Mouse (Mus musculus) stomach, postnatal 0 days (tissue): ENCODE measurements around the gene Dscam. TPM values are rescaled to one million over a fixed set of nuclear protein-coding genes. Genes with fewer than 3 reads are reported as not detected.

Experiments
- ATAC-seq: fragments of 200-750 bp; cut with Nextera tagmentation; 2 replicates; pipeline ENCODE4 v1.8.0; 2017; ENCODE audit not compliant: low FRiP score, low TSS enrichment
- DNase-seq: peaks from one replicate; pipeline ENCODE4 v3.0.0-alpha.2; 2016; ENCODE audit warnings: low spot score
- H3K27ac ChIP-seq: fragments of 300-500 bp; sonication (generic); replicated peaks from 2 replicates; pipeline ENCODE4 v1.5.1; 2014; ENCODE audit warnings: mild to moderate bottlenecking, control low read depth
- H3K27me3 ChIP-seq: fragments of 300-500 bp; sonication (generic); 2 replicates; pipeline ENCODE4 v1.6.1; 2014; ENCODE audit warnings: low read length; ENCODE audit not compliant: control insufficient read depth, insufficient read depth
- H3K36me3 ChIP-seq: fragments of 300-500 bp; sonication (generic); 2 replicates; pipeline ENCODE4 v1.6.1; 2014; ENCODE audit warnings: low read length, mixed read lengths; ENCODE audit not compliant: control insufficient read depth, insufficient read depth
- H3K4me1 ChIP-seq: fragments of 300-500 bp; sonication (generic); replicated peaks from 2 replicates; pipeline ENCODE4 v1.6.1; 2014; ENCODE audit warnings: antibody characterized with exemption; ENCODE audit not compliant: control insufficient read depth, insufficient read depth
- H3K4me2 ChIP-seq: fragments of 300-500 bp; sonication (generic); replicated peaks from 2 replicates; pipeline ENCODE4 v1.6.1; 2014; ENCODE audit warnings: low read depth, mild to moderate bottlenecking, control low read depth, moderate library complexity
- H3K4me3 ChIP-seq: fragments of 300-500 bp; sonication (generic); 2 replicates; pipeline ENCODE4 v1.5.1; 2014; ENCODE audit warnings: low read depth, low read length, control low read depth
- H3K9ac ChIP-seq: fragments of 300-500 bp; sonication (generic); 2 replicates; pipeline ENCODE4 v1.6.1; 2014; ENCODE audit warnings: mild to moderate bottlenecking, low read length, control low read depth, mixed read lengths
- H3K9me3 ChIP-seq: fragments of 300-500 bp; sonication (generic); 2 replicates; pipeline ENCODE4 v1.6.1; 2016; ENCODE audit warnings: low read length; ENCODE audit not compliant: control insufficient read depth
- CTCF ChIP-seq: IDR thresholded peaks from 2 replicates; pipeline ENCODE4 v1.5.1; 2016; ENCODE audit warnings: antibody characterized with exemption, low read depth, mild to moderate bottlenecking, moderate library complexity
- EP300 ChIP-seq: optimal IDR thresholded peaks from 2 replicates; pipeline ENCODE3; 2016; ENCODE audit warnings: antibody characterized with exemption
- WGBS: fragments of 180-500 bp; shearing (Covaris S2); extraction: QIAGEN DNeasy Blood & Tissue Kit; methylation state at CpG from one replicate; pipeline ENCODE4 v1.1.7; 2014; 5-methylcytosine and 5-hydroxymethylcytosine counted together
- polyA plus RNA-seq: library from polyadenylated mRNA; unstranded; fragments of >200 nt; fragmentation: Nextera tagmentation; extraction: Ambion mirVana; gene quantifications from 2 replicates; pipeline ENCODE4 v1.2.1, GENCODE M21; 2015

The Dscam gene
- polyA plus RNA-seq, 1 experiment from 2014 or later: 0.13 TPM

DNA sequence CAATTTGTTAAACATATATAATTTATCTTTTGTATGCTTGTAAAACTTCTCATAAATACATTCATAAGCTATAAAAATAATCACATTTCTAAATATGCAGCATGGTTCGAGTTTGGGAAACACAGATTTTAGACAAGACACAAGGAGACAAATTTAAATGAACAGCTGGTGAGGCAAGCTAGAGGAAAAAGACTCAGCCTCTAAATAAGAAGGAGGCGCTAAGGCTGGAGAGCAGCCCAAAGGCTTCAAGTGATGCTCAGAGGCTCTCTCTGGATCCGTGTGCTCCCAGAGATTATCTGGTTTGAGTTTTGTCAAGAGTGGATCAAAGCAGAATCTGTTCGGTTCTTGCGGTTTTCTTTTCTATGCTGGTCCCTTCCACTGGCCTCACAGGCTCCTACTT, 594.7 kb downstream of the Dscam start:
- Histone ChIP-seq H3K9ac (no peak overlapping the region), H3K9me3 (no peaks in the 10 kb centered on the region), H3K36me3 (no peaks in the 10 kb centered on the region), H3K4me2 (no peak overlapping the region), H3K4me3 (no peak overlapping the region), H3K27me3 (no peaks in the 10 kb centered on the region), H3K27ac (no peak overlapping the region), H3K4me1 (no peaks in the 10 kb centered on the region)
- TF ChIP-seq CTCF (no peak), EP300 (no peak)
- ATAC-seq (no peak), DNase-seq (no peak)
- 76% methylated on average over 5 of the region's 5 CpGs for WGBS

- ATAC-seq (no peak), DNase-seq (no peak)
- H3K36me3 ChIP-seq: no peaks in the 10 kb centered on the region
- no peaks in the 10 kb centered on the region for H3K4me1 ChIP-seq
- H3K27ac ChIP-seq: no peak overlapping the region
- no peak overlapping the region for H3K4me3 ChIP-seq
- no peaks in the 10 kb centered on the region for H3K9me3 ChIP-seq
- H3K27me3 ChIP-seq: no peaks in the 10 kb centered on the region
- 51% methylated on average over 3 of the region's 3 CpGs for WGBS
- no peak overlapping the region for H3K9ac ChIP-seq
- TF ChIP-seq EP300 (no peak), CTCF (no peak)
- H3K4me2 ChIP-seq: no peak overlapping the region
Observed at GRCm38 (mm10) chr16:96567428-96567827, 603.1 kb downstream of the Dscam start.

DNA sequence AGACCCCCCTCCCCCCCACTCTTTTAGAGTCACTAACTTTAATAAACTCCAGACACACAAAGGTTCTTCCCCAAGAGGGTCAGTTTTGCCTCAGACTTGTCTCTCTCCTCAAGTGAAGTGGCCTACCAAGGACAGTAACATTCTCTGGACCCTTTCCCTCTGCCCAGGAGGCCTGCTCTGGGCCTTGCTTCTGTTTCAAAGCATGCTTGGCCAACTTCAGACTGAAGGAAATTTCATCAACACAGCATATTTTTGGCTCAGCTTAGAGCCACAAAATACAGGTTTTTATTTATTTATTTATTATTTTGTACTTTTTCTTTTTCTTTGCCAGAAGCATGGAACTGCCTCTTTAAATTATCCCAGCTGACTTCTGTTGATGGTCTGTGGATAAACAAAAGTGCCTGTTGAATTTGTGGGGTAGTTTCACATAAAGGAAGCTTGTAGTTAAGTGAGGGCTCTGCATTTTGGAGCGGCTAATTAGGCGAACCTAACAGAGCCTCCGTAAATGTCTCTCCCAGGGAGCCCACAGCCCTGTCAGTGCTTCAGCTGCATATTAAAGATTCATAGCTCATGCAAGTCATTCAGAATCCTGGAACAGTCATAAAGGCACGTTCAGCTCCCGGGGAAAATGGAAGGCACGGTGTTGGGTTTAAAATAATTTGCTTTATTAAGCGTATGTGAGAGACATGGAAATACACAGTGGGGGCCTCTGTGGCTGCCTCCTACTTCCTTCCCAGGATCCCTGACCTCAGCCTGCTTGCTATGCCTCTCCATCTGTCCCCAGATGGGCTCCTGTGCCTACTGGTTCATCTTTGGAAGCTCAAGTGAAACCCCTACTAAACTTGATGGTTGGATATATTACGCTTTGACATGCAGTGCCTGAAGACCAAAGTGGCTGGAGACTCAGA, 606.9 kb downstream of the Dscam start:
- Histone ChIP-seq H3K27ac (no peak overlapping the region), H3K9ac (no peak overlapping the region), H3K27me3 (no peaks in the 10 kb centered on the region), H3K36me3 (no peaks in the 10 kb centered on the region), H3K9me3 (no peaks in the 10 kb centered on the region), H3K4me1 (no peaks in the 10 kb centered on the region), H3K4me2 (no peak overlapping the region), H3K4me3 (no peak overlapping the region)
- no peak for ATAC-seq
- no peak for DNase-seq
- 53% methylated on average over 8 of the region's 8 CpGs for WGBS
- TF ChIP-seq CTCF (no peak), EP300 (no peak)

DNA sequence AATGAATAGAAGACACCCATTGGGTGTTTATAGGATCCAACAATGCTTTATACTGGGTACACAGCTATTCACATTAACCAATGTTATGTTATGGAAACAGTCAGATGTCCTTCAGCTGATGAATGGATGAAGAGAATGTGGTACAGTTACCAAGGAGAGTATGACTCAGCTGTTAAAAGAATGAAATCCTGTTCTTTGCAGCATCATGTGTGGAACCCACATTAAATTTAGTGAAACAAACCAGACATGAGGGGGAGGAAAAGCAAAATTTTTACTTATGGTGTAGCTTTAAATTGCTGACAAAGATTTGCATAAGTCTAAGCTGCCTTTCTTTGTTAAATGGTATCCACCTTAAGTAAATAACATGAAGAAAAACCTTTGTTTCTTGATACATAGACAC, 610.8 kb downstream of the Dscam start:
- Histone ChIP-seq H3K36me3 (no peaks in the 10 kb centered on the region), H3K9me3 (no peaks in the 10 kb centered on the region), H3K4me2 (no peak overlapping the region), H3K9ac (no peak overlapping the region), H3K27me3 (no peaks in the 10 kb centered on the region), H3K4me3 (no peak overlapping the region), H3K4me1 (no peaks in the 10 kb centered on the region), H3K27ac (no peak overlapping the region)
- TF ChIP-seq CTCF: no peak
- TF ChIP-seq EP300: no peak
- ATAC-seq: no peak
- no peak for DNase-seq

GRCm38 (mm10) chr16:96558341-96558740, 612.2 kb downstream of the Dscam start:
- DNase-seq: no peak

DNA sequence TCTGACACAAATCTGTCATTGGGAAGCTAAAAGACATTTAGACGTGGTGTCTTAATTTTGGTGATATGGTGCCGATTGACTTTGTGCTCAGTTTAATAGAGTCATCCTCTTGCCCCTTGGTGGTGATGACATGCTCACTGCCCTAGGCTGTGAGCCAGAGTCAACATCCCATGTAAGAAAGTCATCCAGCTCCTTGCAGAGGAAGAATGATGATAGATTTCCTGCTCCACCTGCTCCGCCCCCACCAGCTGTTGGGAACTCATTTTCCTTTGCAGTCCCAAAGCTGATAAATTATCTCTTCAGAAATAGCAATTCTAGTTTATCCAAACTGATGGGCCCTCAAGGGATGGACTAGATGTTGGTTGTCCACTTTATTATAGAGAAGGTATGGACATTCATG, 613.9 kb downstream of the Dscam start:
- no peak for ATAC-seq

More at GRCm38 (mm10) chr16:96558341-96558740, 612.2 kb downstream of the Dscam start:
- 96% methylated on average over 1 of the region's 1 CpGs for WGBS
- no peak overlapping the region for H3K4me3 ChIP-seq
- no peaks in the 10 kb centered on the region for H3K9me3 ChIP-seq
- no peaks in the 10 kb centered on the region for H3K4me1 ChIP-seq
- H3K27me3 ChIP-seq: no peaks in the 10 kb centered on the region
- no peak for ATAC-seq
- H3K9ac ChIP-seq: no peak overlapping the region
- no peaks in the 10 kb centered on the region for H3K36me3 ChIP-seq
- TF ChIP-seq EP300: no peak
- TF ChIP-seq CTCF: no peak
- H3K27ac ChIP-seq: no peak overlapping the region
- no peak overlapping the region for H3K4me2 ChIP-seq

More for the DNA sequence above, 613.9 kb downstream of the Dscam start:
- H3K9ac ChIP-seq: no peak overlapping the region
- no peaks in the 10 kb centered on the region for H3K4me1 ChIP-seq
- no peak for TF ChIP-seq EP300
- no peak for TF ChIP-seq CTCF
- no peaks in the 10 kb centered on the region for H3K27me3 ChIP-seq
- H3K4me3 ChIP-seq: no peak overlapping the region
- no peak overlapping the region for H3K27ac ChIP-seq
- H3K36me3 ChIP-seq: no peaks in the 10 kb centered on the region
- DNase-seq: no peak
- no peak overlapping the region for H3K4me2 ChIP-seq
- 61% methylated on average over 3 of the region's 3 CpGs for WGBS
- no peaks in the 10 kb centered on the region for H3K9me3 ChIP-seq
